Mouse (Mus musculus) limb, embryonic 13.5 days (tissue): ENCODE data around the gene 1700020D05Rik. TPM values are rescaled to one million over a fixed set of nuclear protein-coding genes. Genes with fewer than 3 reads are reported as not detected.
"Not testable (repeated sequence)": the region's sequence is repeated elsewhere in the genome, so short reads cannot be mapped to it uniquely, and the experiment has no call there.

Experiments
- ATAC-seq: fragments of 200-750 bp; cut with Nextera tagmentation; 2 replicates; pipeline ENCODE4 v1.8.0; 2017; ENCODE audit warnings: low read depth, moderate number of reproducible peaks, moderate TSS enrichment; ENCODE audit not compliant: low FRiP score
- H3K27ac ChIP-seq: fragments of 300-500 bp; sonication (generic); 2 replicates; pipeline ENCODE4 v1.5.1; 2015; ENCODE audit warnings: inconsistent platforms, mild to moderate bottlenecking, moderate library complexity
- H3K27me3 ChIP-seq: fragments of 300-500 bp; sonication (generic); 2 replicates; pipeline ENCODE4 v1.6.1; 2015; ENCODE audit warnings: mild to moderate bottlenecking, inconsistent platforms
- H3K36me3 ChIP-seq: fragments of 300-500 bp; sonication (generic); 2 replicates; pipeline ENCODE4 v1.6.1; 2015; ENCODE audit warnings: inconsistent platforms, mild to moderate bottlenecking, moderate library complexity
- H3K4me1 ChIP-seq: fragments of 300-500 bp; sonication (generic); 2 replicates; pipeline ENCODE4 v1.6.1; 2015; ENCODE audit warnings: inconsistent platforms
- H3K4me2 ChIP-seq: fragments of 300-500 bp; sonication (generic); replicated peaks from 2 replicates; pipeline ENCODE4 v1.6.1; 2015; ENCODE audit warnings: inconsistent platforms, mild to moderate bottlenecking, moderate library complexity
- H3K4me3 ChIP-seq: fragments of 300-500 bp; sonication (generic); 2 replicates; pipeline ENCODE4 v1.5.1; 2015; ENCODE audit warnings: moderate library complexity, mild to moderate bottlenecking, inconsistent platforms
- H3K9ac ChIP-seq: fragments of 300-500 bp; sonication (generic); 2 replicates; pipeline ENCODE4 v1.6.1; 2015; ENCODE audit warnings: mild to moderate bottlenecking, inconsistent platforms
- H3K9me3 ChIP-seq: fragments of 300-500 bp; sonication (generic); 2 replicates; pipeline ENCODE4 v1.6.1; 2016; ENCODE audit warnings: inconsistent platforms
- WGBS: fragments of 180-500 bp; shearing (Covaris S2); methylation state at CpG from one replicate; pipeline ENCODE4 v1.1.7; 2015; 5-methylcytosine and 5-hydroxymethylcytosine counted together
- polyA plus RNA-seq: library from polyadenylated mRNA; unstranded; fragments of >200 nt; fragmentation: Nextera tagmentation; extraction: Ambion mirVana; gene quantifications from 2 replicates; pipeline ENCODE4 v1.2.1, GENCODE M21; 2015

1700020D05Rik gene
- polyA plus RNA-seq, 1 experiment from 2014 or later = not detected

DNA sequence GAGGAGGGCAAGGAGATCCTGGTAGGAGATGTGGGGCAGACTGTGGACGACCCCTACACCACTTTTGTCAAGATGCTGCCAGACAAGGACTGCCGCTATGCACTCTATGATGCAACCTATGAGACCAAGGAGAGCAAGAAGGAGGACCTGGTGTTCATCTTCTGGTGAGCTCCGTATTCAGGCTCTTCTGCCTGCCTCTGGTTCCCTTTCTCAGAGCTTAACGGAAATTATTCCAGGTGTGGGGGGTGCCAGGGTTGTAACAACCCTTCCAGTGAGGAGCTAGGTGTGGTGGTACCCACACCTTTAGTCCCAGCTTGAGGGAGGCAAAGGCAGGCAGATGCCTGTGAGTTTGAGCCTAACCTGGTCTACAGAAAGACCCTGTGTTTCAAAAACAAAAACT lies 10.9 kb downstream of the 1700020D05Rik start:
- Histone ChIP-seq H3K27me3 (no peaks in the 10 kb centered on the region), H3K27ac (no peak overlapping the region), H3K9me3 (no peaks in the 10 kb centered on the region), H3K4me2 (no peak overlapping the region; the same call in 1 of the 2 replicates), H3K36me3 (peaks cover 57% of the 10 kb centered on the region), H3K4me1 (peaks cover 25% of the 10 kb centered on the region), H3K9ac (no peak overlapping the region), H3K4me3 (no peak overlapping the region)
- 81% methylated on average over 4 of the region's 4 CpGs for WGBS
- no peak for ATAC-seq

DNA sequence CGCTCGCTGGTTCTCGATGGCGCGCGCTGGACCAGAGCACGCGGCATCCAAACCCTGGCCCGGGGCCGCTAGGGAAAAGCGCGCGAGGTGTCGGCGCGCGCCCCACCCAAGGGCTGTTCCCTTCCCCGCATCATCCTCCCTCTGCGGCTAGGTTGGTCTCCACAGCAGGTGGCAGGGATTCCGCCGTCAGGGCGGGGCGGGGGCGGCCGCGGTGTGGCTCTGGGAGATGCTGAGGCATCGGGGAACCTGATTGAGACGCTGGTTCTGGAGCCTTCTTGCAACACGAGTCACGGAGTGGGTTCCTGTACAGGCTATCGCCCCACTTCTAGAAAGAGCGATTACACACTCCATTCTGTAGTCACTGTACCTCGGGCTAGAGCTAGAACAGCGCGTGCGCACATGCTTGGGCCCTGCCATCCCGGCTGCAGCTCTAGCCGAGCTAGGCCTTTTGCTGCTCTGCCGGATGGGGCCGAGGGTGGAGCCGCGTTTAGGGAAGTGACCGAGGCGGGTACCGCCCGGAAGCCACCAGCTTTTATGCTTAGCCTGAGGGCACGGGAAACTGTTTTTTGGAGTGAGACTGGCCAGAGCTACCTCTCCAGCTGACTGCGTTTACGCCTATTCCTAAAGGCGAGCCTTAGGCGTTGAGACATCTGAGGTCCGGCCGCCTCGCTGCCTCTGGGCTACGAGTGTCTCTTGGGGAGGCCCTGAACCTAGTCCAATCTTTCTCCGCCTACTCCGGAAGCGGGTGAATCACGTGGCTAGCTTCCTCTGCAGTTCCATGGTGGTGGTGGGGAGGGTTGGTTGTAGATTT lies 12.5 kb downstream of the 1700020D05Rik start:
- H3K4me3 ChIP-seq = peak overlapping the region; percentile 98
- WGBS = under 1% methylated on average over 58 of the region's 59 CpGs
- H3K36me3 ChIP-seq = peaks cover 49% of the 10 kb centered on the region
- peak overlapping the region; percentile 97 for H3K9ac ChIP-seq
- peak overlapping the region; percentile 83 for H3K4me2 ChIP-seq
- H3K4me1 ChIP-seq = peaks cover 38% of the 10 kb centered on the region
- H3K27me3 ChIP-seq = no peaks in the 10 kb centered on the region
- H3K27ac ChIP-seq = peak overlapping the region; percentile 98
- H3K9me3 ChIP-seq = no peaks in the 10 kb centered on the region
- 0 out of 2 replicates have a peak, but pooled peaks have one; percentile 6 for ATAC-seq

DNA sequence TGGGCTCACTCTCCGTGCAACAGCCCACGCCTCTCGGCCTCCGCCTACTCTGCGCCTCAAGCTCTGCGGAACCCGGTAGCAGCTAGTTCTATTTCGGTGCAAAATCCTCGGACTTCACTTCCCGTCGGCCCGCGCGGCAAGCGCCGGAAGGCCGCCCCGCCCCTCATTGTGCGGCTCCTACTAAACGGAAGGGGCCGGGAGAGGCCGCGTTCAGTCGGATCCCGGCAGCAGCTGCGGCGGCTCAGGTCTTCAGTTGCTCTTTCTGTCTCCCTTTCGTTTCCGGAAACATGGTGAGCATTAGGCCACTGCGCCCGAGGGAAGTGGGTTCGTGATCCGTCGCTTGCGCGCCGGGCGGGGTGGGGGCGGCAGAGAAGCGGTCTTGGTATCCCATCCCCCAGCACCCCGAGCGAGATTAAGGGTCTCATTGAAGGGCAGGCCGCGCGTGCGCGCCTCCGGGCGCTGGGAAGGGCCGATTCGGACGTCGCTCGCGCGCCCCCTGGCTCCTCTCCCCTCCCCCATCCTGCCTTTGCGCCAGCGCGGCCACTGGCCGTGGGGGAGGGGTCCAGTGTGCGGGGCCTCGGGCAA lies 13.2 kb downstream of the 1700020D05Rik start, which contains the start of gene Cfl1:
TSS of gene Cfl1 (plus strand) at position 143 of the 585 bp plus-strand sequence.
- Histone ChIP-seq H3K36me3 (peaks cover 49% of the 10 kb centered on the region), H3K9me3 (no peaks in the 10 kb centered on the region), H3K4me3 (peak within 1 kb of the TSS; percentile 98), H3K27me3 (no peaks in the 10 kb centered on the region), H3K4me2 (peak within 1 kb of the TSS; percentile 83), H3K9ac (peak within 1 kb of the TSS; percentile 97), H3K27ac (peak within 1 kb of the TSS; percentile 99), H3K4me1 (peaks cover 39% of the 10 kb centered on the region)
- WGBS = 0% methylated on average over 59 of the region's 62 CpGs
- ATAC-seq = peak; percentile 70

DNA sequence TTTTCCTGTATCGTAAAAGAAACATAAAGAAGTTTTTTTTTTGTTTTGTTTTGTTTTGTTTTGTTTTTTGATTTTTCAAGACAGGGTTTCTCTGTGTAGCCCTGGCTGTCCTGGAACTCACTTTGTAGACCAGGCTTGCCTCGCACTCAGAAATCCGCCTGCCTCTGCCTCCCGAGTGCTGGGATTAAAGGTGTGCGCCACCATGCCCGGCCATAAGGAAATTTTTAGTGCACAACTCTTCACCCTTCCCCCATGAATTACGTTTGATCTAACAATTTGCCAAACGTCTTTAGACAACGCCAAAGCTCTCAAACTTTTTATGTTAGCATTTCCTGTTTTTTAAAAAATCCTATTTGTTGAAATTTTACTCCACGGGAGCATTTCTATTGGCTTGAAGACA lies 13.9 kb downstream of the 1700020D05Rik start:
- not testable (repeated sequence) for ATAC-seq, H3K9me3 ChIP-seq, H3K27me3 ChIP-seq, H3K9ac ChIP-seq
- peak overlapping the region; percentile 83 for H3K4me2 ChIP-seq
- H3K4me1 ChIP-seq = peaks cover 39% of the 10 kb centered on the region
- H3K36me3 ChIP-seq = peaks cover 51% of the 10 kb centered on the region
- peak overlapping the region; percentile 98; the same call in 1 of the 2 replicates for H3K27ac ChIP-seq
- WGBS = 56% methylated on average over 10 of the region's 10 CpGs
- peak overlapping the region; percentile 98; the same call in 1 of the 2 replicates for H3K4me3 ChIP-seq

DNA sequence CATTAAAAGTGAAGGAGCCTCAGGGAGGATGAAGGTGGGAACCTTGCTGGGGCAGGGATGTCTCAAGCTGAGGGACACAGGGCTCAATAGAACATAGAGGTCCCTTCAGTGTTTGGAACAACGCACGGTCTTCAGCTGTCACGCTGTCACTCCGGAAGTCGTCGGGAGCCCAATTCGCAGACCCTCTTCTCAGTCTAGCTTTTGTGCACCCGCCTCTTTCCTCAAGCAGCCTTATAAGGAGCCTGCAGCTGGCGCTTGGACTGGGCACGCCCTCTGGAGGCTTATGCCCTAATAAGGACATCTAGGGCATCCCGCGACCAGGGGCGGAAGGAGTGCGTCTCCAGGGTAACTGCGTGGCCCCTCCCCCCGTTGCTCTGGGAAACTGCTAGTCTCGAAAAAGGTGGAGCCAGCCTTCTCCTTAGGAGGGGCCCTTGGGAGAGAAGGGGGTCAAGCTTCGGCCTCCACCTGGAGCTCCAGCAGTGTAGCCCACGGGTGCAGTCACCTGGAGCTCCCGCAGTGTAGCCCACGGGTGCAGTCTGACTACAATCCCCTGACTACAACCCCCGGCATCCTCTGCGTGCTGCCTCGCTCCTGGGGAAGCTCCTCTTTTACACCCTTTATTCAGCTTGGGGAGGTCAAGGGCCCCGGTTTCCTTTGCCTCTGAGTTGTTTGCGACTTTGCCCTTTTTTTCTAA lies 14.6 kb downstream of the 1700020D05Rik start:
- Histone ChIP-seq H3K9ac (peak overlapping the region; percentile 72), H3K4me1 (peaks cover 39% of the 10 kb centered on the region), H3K9me3 (no peaks in the 10 kb centered on the region), H3K36me3 (peaks cover 51% of the 10 kb centered on the region), H3K4me2 (peak overlapping the region; percentile 83), H3K27ac (peak overlapping the region; percentile 99), H3K4me3 (peak overlapping the region; percentile 59), H3K27me3 (no peaks in the 10 kb centered on the region)
- peak; percentile 79 for ATAC-seq
- under 1% methylated on average over 26 of the region's 26 CpGs for WGBS

DNA sequence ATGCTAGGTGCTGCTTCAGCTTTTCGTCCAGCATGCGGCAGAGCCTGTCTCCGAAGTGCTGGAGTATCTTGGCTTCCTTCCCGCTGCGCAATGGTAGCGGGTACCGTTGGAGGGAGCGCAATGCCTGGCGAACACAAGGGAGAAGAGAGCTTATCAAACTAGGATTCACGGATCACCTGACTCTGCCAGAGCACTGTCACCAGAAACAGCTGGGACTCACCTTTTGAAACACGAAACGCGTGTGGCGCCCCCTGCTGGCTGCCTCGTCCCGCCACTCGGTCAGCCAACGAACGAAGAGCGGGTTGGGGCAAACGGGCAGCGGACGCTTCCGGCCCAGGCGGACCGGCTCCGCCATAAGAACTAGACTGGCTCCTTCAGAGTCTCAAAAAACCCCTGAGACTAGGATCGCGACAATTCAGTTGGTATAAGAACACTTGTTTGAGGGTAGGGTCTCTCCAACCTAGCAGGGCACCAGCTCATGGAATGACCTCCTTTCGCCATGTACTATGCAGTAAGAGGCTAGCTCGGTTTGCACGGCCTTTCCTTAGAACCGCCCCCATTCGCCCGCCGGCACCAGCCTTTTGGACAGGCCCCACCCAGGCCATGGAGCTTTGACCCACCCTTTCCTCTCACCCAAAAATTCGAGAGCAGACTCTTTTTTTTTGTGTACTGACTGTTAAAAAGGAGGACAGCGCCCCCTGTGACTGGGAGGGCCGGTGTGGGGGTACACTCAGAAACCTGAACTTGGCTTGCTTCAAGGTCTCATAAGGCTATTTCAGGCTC lies 15.6 kb downstream of the 1700020D05Rik start, which contains the start of gene Mus81:
TSS of gene Mus81 (minus strand) at position 635 of the 783 bp plus-strand sequence.
- WGBS = under 1% methylated on average over 39 of the region's 39 CpGs
- ATAC-seq = peak; percentile 77

DNA sequence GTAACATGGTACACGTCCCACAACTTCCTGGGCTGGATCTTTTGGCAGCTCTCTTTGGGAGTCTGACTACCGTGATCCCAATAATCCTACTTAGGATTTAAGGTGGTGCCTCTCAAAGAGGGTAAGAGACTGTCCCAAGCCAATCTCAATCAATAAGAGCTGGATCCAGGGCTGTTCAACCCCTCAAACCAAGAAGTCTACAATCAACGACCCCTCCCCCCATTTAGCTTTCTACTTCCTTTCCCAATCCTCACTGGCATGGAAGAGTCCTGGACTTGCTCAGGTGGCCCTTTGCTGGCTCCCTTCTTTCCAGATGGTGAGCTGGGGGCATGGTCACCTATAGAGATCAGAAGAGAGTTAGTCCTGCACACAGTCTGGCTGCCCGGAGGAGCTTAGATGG lies 16.8 kb downstream of the 1700020D05Rik start:
- Histone ChIP-seq H3K4me3 (peak overlapping the region; percentile 59), H3K4me1 (peaks cover 28% of the 10 kb centered on the region), H3K9ac (peak overlapping the region; percentile 72; the same call in 1 of the 2 replicates), H3K9me3 (no peaks in the 10 kb centered on the region), H3K27me3 (no peaks in the 10 kb centered on the region), H3K27ac (peak overlapping the region; percentile 8; the same call in 1 of the 2 replicates), H3K4me2 (peak overlapping the region; percentile 83), H3K36me3 (peaks cover 51% of the 10 kb centered on the region)
- WGBS = 86% methylated on average over 4 of the region's 4 CpGs
- no peak for ATAC-seq

More for the DNA sequence above, 15.6 kb downstream of the 1700020D05Rik start, which contains the start of gene Mus81:
- Histone ChIP-seq H3K27ac (peak within 1 kb of the TSS; percentile 99), H3K4me2 (peak within 1 kb of the TSS; percentile 83), H3K27me3 (no peaks in the 10 kb centered on the region), H3K4me3 (peak within 1 kb of the TSS; percentile 59), H3K9me3 (no peaks in the 10 kb centered on the region), H3K4me1 (peaks cover 39% of the 10 kb centered on the region), H3K36me3 (peaks cover 51% of the 10 kb centered on the region), H3K9ac (peak within 1 kb of the TSS; percentile 72)

DNA sequence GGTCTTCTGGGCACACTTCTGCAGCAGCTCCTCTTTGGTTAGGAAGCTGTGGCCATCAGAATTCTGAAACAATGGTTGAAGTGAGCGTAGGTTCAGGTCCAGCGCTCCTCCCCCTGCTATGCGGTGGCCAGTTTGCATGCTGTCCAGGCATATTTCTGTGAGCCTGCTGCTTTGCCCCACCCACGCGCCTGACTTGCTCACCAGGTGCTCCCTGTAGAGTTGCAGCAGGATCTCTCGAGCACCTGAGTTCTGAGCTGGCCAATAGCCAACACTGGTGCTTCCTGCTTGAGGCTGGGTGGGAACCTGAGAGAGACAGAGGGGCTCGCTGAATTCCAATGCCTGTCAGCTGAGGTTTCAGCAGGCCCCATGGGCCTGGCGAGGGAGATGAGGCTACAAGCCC lies 17.3 kb downstream of the 1700020D05Rik start:
- H3K4me3 ChIP-seq = no peak overlapping the region
- H3K27ac ChIP-seq = no peak overlapping the region; the same call in 1 of the 2 replicates
- no peaks in the 10 kb centered on the region for H3K27me3 ChIP-seq
- peaks cover 55% of the 10 kb centered on the region for H3K36me3 ChIP-seq
- no peaks in the 10 kb centered on the region for H3K9me3 ChIP-seq
- peak overlapping the region; percentile 83; the same call in 1 of the 2 replicates for H3K4me2 ChIP-seq
- ATAC-seq = no peak
- peaks cover 26% of the 10 kb centered on the region for H3K4me1 ChIP-seq
- WGBS = 79% methylated on average over 8 of the region's 8 CpGs
- 0 out of 2 replicates have a peak overlapping the region, but pooled peaks have one; percentile 31 for H3K9ac ChIP-seq

DNA sequence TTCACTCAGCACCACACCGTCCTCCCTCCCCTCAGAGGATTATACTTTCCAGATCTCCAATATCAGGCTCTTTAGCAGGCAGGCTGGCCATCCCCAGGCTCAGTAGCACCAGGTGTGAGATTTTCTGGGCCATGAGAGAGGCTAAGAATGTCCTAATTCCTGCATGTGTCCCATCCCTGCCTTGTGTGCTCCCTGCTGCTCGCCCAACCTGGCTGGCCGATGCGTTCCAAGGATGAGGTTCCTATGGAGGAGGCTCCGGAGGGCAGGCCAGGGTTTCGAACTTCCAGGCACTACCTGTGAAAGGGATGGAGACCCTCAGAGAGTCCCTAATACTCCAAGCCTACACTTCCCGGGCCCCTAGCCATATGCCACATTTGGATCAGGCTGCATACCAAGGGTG lies 17.8 kb downstream of the 1700020D05Rik start:
- WGBS = 93% methylated on average over 7 of the region's 7 CpGs
- ATAC-seq = no peak
- Histone ChIP-seq H3K27ac (no peak overlapping the region), H3K36me3 (peaks cover 60% of the 10 kb centered on the region), H3K9ac (no peak overlapping the region), H3K4me2 (no peak overlapping the region), H3K27me3 (no peaks in the 10 kb centered on the region), H3K9me3 (no peaks in the 10 kb centered on the region), H3K4me1 (peaks cover 26% of the 10 kb centered on the region), H3K4me3 (no peak overlapping the region)

DNA sequence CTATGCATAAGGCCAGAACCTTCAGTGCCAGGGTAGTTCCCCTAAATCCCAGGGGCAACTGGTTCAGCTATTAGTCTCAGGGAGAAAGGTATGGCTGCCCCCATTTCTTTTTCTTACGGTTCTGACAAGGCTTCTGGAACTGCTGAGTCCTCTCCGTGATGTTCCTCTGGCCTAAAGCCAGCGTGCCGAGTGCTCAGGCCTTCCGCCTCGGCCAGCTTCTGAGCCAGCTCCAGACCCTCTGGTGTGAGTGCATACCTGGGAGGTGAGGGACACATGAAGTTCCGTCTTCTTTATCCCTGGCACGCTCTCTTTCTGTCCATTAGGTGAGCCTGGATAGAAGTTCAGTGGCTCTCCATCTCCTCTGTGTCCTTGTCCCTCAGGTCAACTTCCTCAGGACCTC lies 18.2 kb downstream of the 1700020D05Rik start:
- no peak overlapping the region for H3K9ac ChIP-seq
- H3K36me3 ChIP-seq = peaks cover 64% of the 10 kb centered on the region
- H3K4me3 ChIP-seq = no peak overlapping the region
- no peaks in the 10 kb centered on the region for H3K27me3 ChIP-seq
- peaks cover 26% of the 10 kb centered on the region for H3K4me1 ChIP-seq
- WGBS = 91% methylated on average over 8 of the region's 8 CpGs
- H3K27ac ChIP-seq = no peak overlapping the region
- no peak for ATAC-seq
- H3K9me3 ChIP-seq = no peaks in the 10 kb centered on the region
- H3K4me2 ChIP-seq = no peak overlapping the region

DNA sequence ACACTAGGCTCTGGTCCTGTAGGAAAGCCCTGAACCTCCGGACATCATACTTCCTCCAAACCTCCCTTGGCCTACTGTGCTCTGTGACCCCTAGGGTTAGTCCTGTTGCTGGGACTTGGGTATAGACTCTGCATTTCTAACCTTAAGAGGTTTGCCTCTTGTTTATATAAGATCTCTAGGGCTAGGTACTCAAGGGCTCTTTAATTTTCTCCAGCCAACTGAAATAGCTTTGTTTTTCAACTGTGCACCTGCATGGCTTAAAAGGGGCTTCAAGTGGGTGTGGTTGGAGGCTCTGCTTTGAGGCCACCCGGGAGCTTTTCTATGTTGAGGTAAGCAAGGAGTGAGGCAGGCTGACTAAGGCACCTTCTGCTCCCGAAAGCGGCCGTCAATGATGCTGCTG lies 19.1 kb downstream of the 1700020D05Rik start:
- no peaks in the 10 kb centered on the region for H3K9me3 ChIP-seq
- peaks cover 21% of the 10 kb centered on the region for H3K4me1 ChIP-seq
- ATAC-seq = no peak
- 93% methylated on average over 5 of the region's 5 CpGs for WGBS
- peaks cover 73% of the 10 kb centered on the region for H3K36me3 ChIP-seq
- H3K27me3 ChIP-seq = no peaks in the 10 kb centered on the region
- H3K4me3 ChIP-seq = no peak overlapping the region
- no peak overlapping the region for H3K9ac ChIP-seq
- H3K27ac ChIP-seq = no peak overlapping the region
- no peak overlapping the region for H3K4me2 ChIP-seq
